Mouse (Mus musculus): ENCODE measurements around the gene Rundc3b.

DNA sequence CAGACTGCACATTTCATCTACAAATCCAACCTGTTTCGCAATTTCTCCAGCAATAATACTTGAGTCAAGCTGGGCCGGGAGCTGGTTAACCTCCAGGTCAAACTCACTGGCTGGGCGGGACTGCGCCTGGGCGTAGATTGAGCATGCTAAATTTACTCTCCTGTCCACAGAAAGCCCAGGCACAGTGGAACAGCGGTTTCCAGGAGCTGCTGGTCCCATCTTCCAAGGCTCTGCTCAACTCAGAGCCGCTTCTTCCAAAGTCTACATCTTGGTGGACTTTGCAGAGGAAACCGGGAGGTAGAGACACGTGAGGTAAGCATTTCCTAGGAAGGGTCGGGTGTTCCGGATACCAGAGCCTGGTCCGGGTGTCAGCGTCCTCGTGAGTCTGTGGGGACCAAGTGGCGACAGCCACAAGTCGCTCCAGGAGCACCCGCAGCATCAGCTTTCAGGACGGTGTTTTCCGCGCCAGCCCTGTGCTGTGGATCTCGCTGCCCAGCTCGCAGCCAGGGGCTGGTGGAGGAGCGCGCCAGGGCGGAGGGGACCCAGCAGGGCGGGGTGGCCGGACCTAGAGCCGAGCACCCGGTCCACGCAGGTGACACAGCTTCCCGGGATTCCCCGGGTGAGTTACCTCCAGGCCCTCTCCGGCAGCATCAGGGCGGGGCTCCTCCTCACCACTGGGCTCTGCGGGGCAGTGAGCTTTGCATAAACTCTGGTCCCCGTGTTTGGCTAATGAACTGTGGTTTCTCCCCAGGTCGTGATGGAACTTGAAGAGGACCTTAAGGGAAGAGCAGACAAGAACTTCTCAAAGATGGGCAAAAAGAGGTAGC lies 37.4 kb upstream of the Rundc3b start, which contains the start of gene Abcb1a:
- no peak for TF ChIP-seq CTCF (conservative IDR thresholded peaks at IDR 0.05; ENCODE audit: low read length)
- TF ChIP-seq NANOG (IDR thresholded peaks at IDR 0.05; ENCODE audit: borderline replicate concordance, low read length), result no peak

Data from E14TG2a.4 (cell line).